Mouse (Mus musculus): ENCODE data around the gene S100a3.

DNA sequence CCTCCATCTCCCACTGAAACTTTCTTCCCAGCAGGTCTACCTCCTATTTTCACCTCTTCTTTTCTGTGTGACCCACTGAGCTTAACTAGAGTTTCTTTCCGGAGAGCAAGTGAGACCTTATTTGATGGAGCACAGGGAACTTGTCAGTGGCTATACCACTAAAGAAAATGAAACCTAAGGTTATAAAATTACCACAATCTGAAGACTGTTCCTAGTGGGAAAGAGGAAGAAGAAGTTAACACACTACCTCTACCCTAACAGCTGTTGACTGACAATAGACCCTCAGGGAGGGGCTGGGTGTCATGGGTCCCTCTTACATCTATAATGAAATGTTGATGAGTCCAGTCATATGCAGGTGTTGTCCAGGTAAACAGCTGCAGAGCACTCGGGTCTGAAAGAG, 71.6 kb downstream of the S100a3 start:
- TF ChIP-seq CTCF (IDR thresholded peaks at IDR 0.05; ENCODE audit: low read depth) = no peak
- TF ChIP-seq EP300 (IDR thresholded peaks at IDR 0.05; ENCODE audit: low read depth) = no peak

All from liver, postnatal 0 days (tissue).